Mouse (Mus musculus): ENCODE measurements at regions not wholly inside any gene's neighbourhood (a gene's known extent, or its start where the extent isn't known, plus 50 kb on each side); places are given as distances from the start of the nearest gene placed in this dataset.
A peak's percentile ranks its signal among the peaks of the same experiment; 100 is the strongest.

GRCm38 (mm10) chr5:45110797-45111196 lies 311.3 kb upstream of the Ldb2 start:
- no peaks in the 10 kb centered on the region for H3K9me3 ChIP-seq
- no peak overlapping the region for H3K4me3 ChIP-seq
- whole genome bisulfite sequencing, result 56% methylated on average over 3 of the region's 3 CpGs
- no peaks in the 10 kb centered on the region for H3K27me3 ChIP-seq
- H3K9ac ChIP-seq, result no peak overlapping the region
- no peak for ATAC-seq (ENCODE audit: insufficient number of reproducible peaks, low FRiP score, low TSS enrichment, low read depth)
- H3K36me3 ChIP-seq, result no peaks in the 10 kb centered on the region
- no peak overlapping the region for H3K27ac ChIP-seq
- H3K4me1 ChIP-seq, result peaks cover 4% of the 10 kb centered on the region
- no peak overlapping the region for H3K4me2 ChIP-seq

DNA sequence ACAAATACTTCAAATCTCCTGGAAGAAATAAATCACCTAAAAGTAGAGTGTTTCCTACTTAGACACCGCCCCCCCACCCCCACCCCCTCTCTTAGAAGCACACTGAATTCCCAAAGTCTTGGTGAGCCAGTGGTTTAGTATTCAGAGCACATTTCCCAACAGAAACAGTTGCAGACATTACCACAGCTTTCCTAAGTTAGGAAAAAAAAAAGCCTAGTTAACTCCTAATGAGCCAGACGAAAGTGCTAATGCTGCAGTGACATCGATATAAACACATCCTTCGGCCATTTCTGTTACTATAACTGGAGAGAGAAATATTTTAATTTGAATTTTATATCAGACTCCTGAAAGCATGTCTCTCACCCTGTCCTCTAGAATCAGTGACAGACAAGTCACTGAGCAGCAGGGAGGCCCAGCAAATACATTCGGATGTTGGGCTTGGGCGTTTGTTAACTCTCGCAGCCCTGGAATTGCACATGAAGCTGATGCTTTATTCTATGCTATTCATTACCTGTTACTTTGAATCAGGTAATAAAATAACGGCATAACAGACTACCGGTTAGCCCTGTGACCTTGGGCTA lies 305.8 kb upstream of the Ldb2 start:
- Histone ChIP-seq H3K27me3 (no peaks in the 10 kb centered on the region), H3K4me2 (no peak overlapping the region), H3K36me3 (no peaks in the 10 kb centered on the region), H3K4me3 (no peak overlapping the region), H3K27ac (no peak overlapping the region), H3K9me3 (no peaks in the 10 kb centered on the region), H3K4me1 (peaks cover 14% of the 10 kb centered on the region), H3K9ac (no peak overlapping the region)
- no peak for ATAC-seq (ENCODE audit: insufficient number of reproducible peaks, low FRiP score, low TSS enrichment, low read depth)
- 52% methylated on average over 9 of the region's 9 CpGs for WGBS

GRCm38 (mm10) chr5:45103763-45104428 lies 304.4 kb upstream of the Ldb2 start:
- no peak for ATAC-seq (ENCODE audit: insufficient number of reproducible peaks, low FRiP score, low TSS enrichment, low read depth)

DNA sequence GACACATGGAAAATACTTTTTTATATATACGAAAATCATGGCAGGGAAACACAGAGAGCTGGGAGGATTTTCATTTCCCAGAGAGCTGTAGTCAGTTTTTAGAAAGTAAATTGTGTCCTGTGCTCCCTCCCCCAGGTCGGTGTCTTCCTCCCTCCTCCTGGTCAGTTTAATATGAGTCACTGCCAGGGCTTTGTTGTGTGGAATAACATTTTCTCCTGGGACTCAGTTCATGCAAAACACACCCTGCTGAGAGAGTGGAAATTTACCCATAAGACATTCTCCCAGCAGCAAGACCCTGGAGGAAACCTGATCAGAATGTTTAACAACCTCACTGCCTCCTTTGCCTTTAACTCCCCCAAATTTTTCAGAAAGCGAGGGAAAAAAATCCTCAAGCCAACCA lies 303.2 kb upstream of the Ldb2 start:
- no peaks in the 10 kb centered on the region for H3K9me3 ChIP-seq
- H3K27ac ChIP-seq, result no peak overlapping the region
- no peak overlapping the region for H3K4me2 ChIP-seq
- WGBS, result 36% methylated on average over 3 of the region's 3 CpGs
- H3K9ac ChIP-seq, result no peak overlapping the region
- no peaks in the 10 kb centered on the region for H3K27me3 ChIP-seq
- no peak for ATAC-seq (ENCODE audit: insufficient number of reproducible peaks, low FRiP score, low TSS enrichment, low read depth)
- no peak overlapping the region for H3K4me3 ChIP-seq
- no peaks in the 10 kb centered on the region for H3K36me3 ChIP-seq
- peaks cover 16% of the 10 kb centered on the region for H3K4me1 ChIP-seq

More at GRCm38 (mm10) chr5:45103763-45104428, 304.4 kb upstream of the Ldb2 start:
- no peaks in the 10 kb centered on the region for H3K27me3 ChIP-seq
- H3K4me3 ChIP-seq, result no peak overlapping the region
- H3K9ac ChIP-seq, result no peak overlapping the region
- peak overlapping the region; percentile 11; the same call in 1 of the 2 replicates for H3K27ac ChIP-seq
- H3K4me1 ChIP-seq, result peaks cover 14% of the 10 kb centered on the region
- WGBS, result 47% methylated on average over 6 of the region's 6 CpGs
- no peaks in the 10 kb centered on the region for H3K9me3 ChIP-seq
- no peaks in the 10 kb centered on the region for H3K36me3 ChIP-seq
- H3K4me2 ChIP-seq, result no peak overlapping the region

- ATAC-seq (ENCODE audit: insufficient number of reproducible peaks, low FRiP score, low TSS enrichment, low read depth), result no peak
- no peak overlapping the region for H3K27ac ChIP-seq
- no peaks in the 10 kb centered on the region for H3K27me3 ChIP-seq
- H3K4me1 ChIP-seq, result peaks cover 16% of the 10 kb centered on the region
- 46% methylated on average over 4 of the region's 4 CpGs for WGBS
- no peaks in the 10 kb centered on the region for H3K36me3 ChIP-seq
- no peak overlapping the region for H3K4me3 ChIP-seq
- no peak overlapping the region for H3K4me2 ChIP-seq
- no peaks in the 10 kb centered on the region for H3K9me3 ChIP-seq
- no peak overlapping the region for H3K9ac ChIP-seq
Observed at GRCm38 (mm10) chr5:45101777-45102176, 302.3 kb upstream of the Ldb2 start.

- Histone ChIP-seq H3K27ac (no peak overlapping the region), H3K9me3 (no peaks in the 10 kb centered on the region), H3K9ac (no peak overlapping the region), H3K36me3 (no peaks in the 10 kb centered on the region), H3K4me3 (no peak overlapping the region), H3K4me1 (peaks cover 13% of the 10 kb centered on the region), H3K27me3 (no peaks in the 10 kb centered on the region), H3K4me2 (no peak overlapping the region)
- no peak for ATAC-seq (ENCODE audit: insufficient number of reproducible peaks, low FRiP score, low TSS enrichment, low read depth)
- WGBS, result 94% methylated on average over 2 of the region's 2 CpGs
Observed at GRCm38 (mm10) chr5:45099082-45099481, 299.6 kb upstream of the Ldb2 start.

- WGBS, result 71% methylated on average over 1 of the region's 1 CpGs
- H3K4me2 ChIP-seq, result no peak overlapping the region
- H3K36me3 ChIP-seq, result no peaks in the 10 kb centered on the region
- no peak overlapping the region for H3K27ac ChIP-seq
- H3K9ac ChIP-seq, result no peak overlapping the region
- H3K4me3 ChIP-seq, result no peak overlapping the region
- ATAC-seq (ENCODE audit: insufficient number of reproducible peaks, low FRiP score, low TSS enrichment, low read depth), result no peak
- H3K9me3 ChIP-seq, result no peaks in the 10 kb centered on the region
- no peaks in the 10 kb centered on the region for H3K27me3 ChIP-seq
- H3K4me1 ChIP-seq, result peaks cover 7% of the 10 kb centered on the region; the same call in 1 of the 2 replicates
Observed at GRCm38 (mm10) chr5:45097941-45098340, 298.5 kb upstream of the Ldb2 start.

- Histone ChIP-seq H3K9me3 (no peaks in the 10 kb centered on the region), H3K27ac (no peak overlapping the region), H3K27me3 (no peaks in the 10 kb centered on the region), H3K9ac (no peak overlapping the region), H3K4me1 (no peaks in the 10 kb centered on the region), H3K4me2 (no peak overlapping the region), H3K4me3 (no peak overlapping the region), H3K36me3 (no peaks in the 10 kb centered on the region)
- WGBS, result 90% methylated on average over 1 of the region's 1 CpGs
- no peak for ATAC-seq (ENCODE audit: insufficient number of reproducible peaks, low FRiP score, low TSS enrichment, low read depth)
Observed at GRCm38 (mm10) chr5:45084741-45085140, 285.3 kb upstream of the Ldb2 start.

DNA sequence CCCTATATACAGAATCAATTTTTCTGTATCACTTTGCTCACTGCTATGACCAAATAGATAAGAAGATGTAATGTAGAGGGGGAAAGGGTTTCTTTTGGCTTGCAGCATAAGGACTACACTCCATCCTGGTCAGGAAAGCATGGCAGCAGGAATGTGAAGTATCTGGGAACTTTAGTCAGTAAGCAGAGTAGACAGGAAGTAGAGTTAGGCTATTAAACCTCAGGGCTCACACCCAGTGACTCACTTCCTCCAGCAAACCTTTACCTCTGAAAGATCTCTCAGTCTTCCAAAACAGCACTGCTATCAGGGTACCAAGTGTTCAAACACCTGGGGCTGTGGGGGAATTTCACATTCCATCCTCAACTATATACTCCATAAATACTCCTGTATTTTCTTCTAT lies 283.1 kb upstream of the Ldb2 start:
- Histone ChIP-seq H3K4me1 (no peaks in the 10 kb centered on the region), H3K27me3 (no peaks in the 10 kb centered on the region), H3K27ac (no peak overlapping the region), H3K9ac (no peak overlapping the region), H3K36me3 (no peaks in the 10 kb centered on the region), H3K4me2 (no peak overlapping the region), H3K9me3 (no peaks in the 10 kb centered on the region), H3K4me3 (no peak overlapping the region)
- ATAC-seq (ENCODE audit: insufficient number of reproducible peaks, low FRiP score, low TSS enrichment, low read depth), result no peak

DNA sequence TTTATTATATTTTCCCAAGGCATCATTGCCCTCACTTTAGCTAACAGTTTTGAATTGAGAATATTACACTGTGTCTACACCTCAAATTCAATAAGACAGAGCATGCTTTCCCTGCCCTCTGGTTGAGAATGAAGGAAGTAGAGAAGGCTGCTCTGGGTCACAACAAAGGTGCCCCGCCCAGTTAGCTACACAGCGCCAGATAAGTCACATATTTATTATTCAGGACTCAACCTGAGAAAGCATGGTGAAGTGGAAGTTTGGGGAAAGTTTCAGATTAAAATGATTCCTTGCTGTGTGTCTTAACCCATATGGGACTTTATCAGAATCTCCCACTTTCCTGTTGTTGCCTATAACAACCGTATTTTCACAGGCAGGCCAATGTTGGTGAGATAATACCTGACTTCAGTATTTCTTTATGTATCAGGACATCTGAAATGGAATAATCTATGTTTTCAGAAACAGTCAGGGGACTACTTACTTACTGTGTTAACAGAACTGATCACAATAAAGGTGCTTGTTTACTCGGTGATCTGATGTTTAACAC lies 276.9 kb upstream of the Ldb2 start:
- ATAC-seq (ENCODE audit: insufficient number of reproducible peaks, low FRiP score, low TSS enrichment, low read depth), result no peak
- H3K9ac ChIP-seq, result no peak overlapping the region
- H3K4me1 ChIP-seq, result no peaks in the 10 kb centered on the region
- H3K36me3 ChIP-seq, result no peaks in the 10 kb centered on the region
- H3K27me3 ChIP-seq, result no peaks in the 10 kb centered on the region
- H3K4me2 ChIP-seq, result no peak overlapping the region
- 76% methylated on average over 4 of the region's 4 CpGs for WGBS
- no peak overlapping the region for H3K27ac ChIP-seq
- no peak overlapping the region for H3K4me3 ChIP-seq
- H3K9me3 ChIP-seq, result no peaks in the 10 kb centered on the region

DNA sequence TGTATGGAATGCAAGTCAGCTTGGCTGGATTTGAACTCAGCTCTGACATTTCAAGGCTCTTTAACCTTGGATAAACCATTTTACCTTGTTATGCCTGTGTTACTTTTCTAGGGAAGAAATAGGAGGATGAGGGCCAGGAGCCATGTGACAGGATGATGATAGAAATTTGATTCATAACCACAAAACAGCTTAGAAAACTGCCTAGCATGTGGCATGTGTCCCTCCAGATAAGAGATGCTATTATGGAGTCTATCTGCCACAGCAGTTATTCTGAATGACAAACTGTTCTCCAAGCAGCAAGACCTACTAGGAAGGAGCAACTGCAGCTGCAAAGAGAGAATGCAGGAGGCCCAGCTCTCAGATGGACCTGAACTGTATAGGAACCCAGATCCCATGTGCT lies 275.7 kb upstream of the Ldb2 start:
- H3K36me3 ChIP-seq, result no peaks in the 10 kb centered on the region
- no peaks in the 10 kb centered on the region for H3K4me1 ChIP-seq
- no peaks in the 10 kb centered on the region for H3K9me3 ChIP-seq
- H3K27me3 ChIP-seq, result no peaks in the 10 kb centered on the region
- H3K4me2 ChIP-seq, result no peak overlapping the region
- no peak overlapping the region for H3K27ac ChIP-seq
- no peak for ATAC-seq (ENCODE audit: insufficient number of reproducible peaks, low FRiP score, low TSS enrichment, low read depth)
- H3K9ac ChIP-seq, result no peak overlapping the region
- H3K4me3 ChIP-seq, result no peak overlapping the region

- Histone ChIP-seq H3K9ac (no peak overlapping the region), H3K36me3 (no peaks in the 10 kb centered on the region), H3K4me1 (no peaks in the 10 kb centered on the region), H3K9me3 (no peaks in the 10 kb centered on the region), H3K27ac (no peak overlapping the region), H3K27me3 (no peaks in the 10 kb centered on the region), H3K4me2 (no peak overlapping the region), H3K4me3 (no peak overlapping the region)
- WGBS, result 91% methylated on average over 1 of the region's 1 CpGs
- ATAC-seq (ENCODE audit: insufficient number of reproducible peaks, low FRiP score, low TSS enrichment, low read depth), result no peak
Observed at GRCm38 (mm10) chr5:45072529-45072928, 273.0 kb upstream of the Ldb2 start.
